Mouse (Mus musculus): ENCODE measurements around the gene 2900026A02Rik.

DNA sequence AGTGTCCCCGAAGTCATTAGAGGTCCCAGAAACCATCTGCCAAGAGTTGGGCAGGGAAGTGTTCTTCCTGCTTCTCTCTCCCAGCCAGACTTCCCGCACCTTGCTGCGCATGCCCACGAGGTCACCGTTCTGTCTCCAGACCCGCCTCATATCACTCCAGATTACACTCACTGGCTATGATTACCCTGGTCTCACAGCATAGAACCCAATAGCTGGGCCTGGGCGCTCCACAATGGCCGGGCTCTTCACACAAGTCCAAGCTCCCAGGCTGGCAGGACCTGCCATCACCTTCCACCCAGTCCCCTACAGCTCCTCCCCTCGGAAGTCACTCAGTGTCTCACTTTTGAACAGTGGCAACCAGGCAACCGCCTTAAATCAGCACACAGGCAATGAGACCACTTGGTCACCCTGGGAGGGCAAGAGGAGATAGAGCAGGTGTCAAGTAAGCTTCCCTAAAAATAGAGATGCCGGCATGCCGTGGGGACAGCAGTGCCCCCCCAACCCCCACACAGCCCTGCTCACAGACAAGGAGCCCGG lies 84.0 kb downstream of the 2900026A02Rik start:
- no peak for TF ChIP-seq GATA1 (IDR thresholded peaks at IDR 0.05; ENCODE audit: low read length)
- no peak for TF ChIP-seq TAL1 (IDR thresholded peaks at IDR 0.05; ENCODE audit: low read length)
